Mouse (Mus musculus) Patski (cell line): Measurements from ENCODE around the gene Aif1. TPM values are rescaled to one million over a fixed set of nuclear protein-coding genes. Genes with fewer than 3 reads are reported as not detected.
"Not testable (repeated sequence)": the region's sequence is repeated elsewhere in the genome, so short reads cannot be mapped to it uniquely, and the experiment has no call there.

Experiments
- ATAC-seq: fragments of 100-300 bp; one replicate; pipeline ENCODE4 v1.8.0; 2021
- CTCF ChIA-PET: fragments of 350-600 bp; sonication (Branson Sonifier 250); formaldehyde crosslinking; loops from one replicate; lab custom pipeline; 2022; ENCODE audit warnings: inconsistent platforms; lab: Charles Lee
- POLR2A ChIA-PET: fragments of 350-600 bp; sonication (Branson Sonifier 250); formaldehyde crosslinking; loops from one replicate; lab custom pipeline; 2022; ENCODE audit warnings: antibody characterized with exemption, inconsistent platforms; lab: Charles Lee
- DNase-seq: peaks from one replicate; pipeline ENCODE4 v3.0.0-alpha.2; 2011; ENCODE audit warnings: low read depth, low spot score
- H3K27me3 ChIP-seq: fragments of 371-371 bp; one replicate; pipeline ENCODE4 v1.5.1; 2021
- CTCF ChIP-seq: fragments of 100-300 bp; IDR thresholded peaks from one replicate; pipeline ENCODE4 v1.5.1; 2021
- in situ Hi-C: fragments of 300-500 bp; cut with MboI; formaldehyde crosslinking; loops from 3 replicates; pipeline ENCODE4 v1.11.1; 2018; ENCODE audit warnings: low pct_unique_long_range_greater_than_20kb, mixed read lengths
- polyA plus RNA-seq: library from polyadenylated mRNA; unstranded; gene quantifications from one replicate; pipeline ENCODE4 v1.2.3, GENCODE M21; 2021

Aif1 gene
- polyA plus RNA-seq, 1 experiment from 2014 or later: 0.14 TPM

DNA sequence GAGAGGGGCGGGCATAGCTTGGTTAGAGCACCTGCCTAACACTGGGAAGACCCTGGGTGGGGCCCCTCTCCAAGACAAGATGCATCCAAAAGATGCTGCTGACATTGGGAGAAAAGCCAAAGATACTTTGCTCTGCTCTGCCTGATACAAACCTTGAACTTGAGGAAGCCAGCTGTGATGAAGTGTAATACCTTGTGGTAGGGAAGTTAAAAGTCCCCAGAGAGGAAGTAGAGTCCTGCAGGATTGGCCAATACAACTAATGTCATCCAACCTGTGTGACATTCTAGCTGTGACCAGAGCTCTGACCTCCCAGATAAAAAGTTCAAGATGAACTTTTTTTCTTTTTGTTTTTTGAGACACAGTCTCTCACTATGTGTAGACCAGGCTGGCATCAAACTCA, 50.8 kb downstream of the Aif1 start:
- DNase-seq (no peak), ATAC-seq (no peak)
- CTCF ChIA-PET: interaction anchor here (0.9 to 2.1 kb wide), 2 partner anchors 13 to 18 kb away, joined by 3 to 11 read pairs; no protein-coding TSS in a partner anchor
- TF ChIP-seq CTCF: no peak
- POLR2A ChIA-PET: interaction anchor here (0.6 kb wide), 1 partner anchor 227 kb away, joined by 12 read pairs; the partner anchor contains the start of genes C2 and Ehmt2
- no peaks in the 10 kb centered on the region for H3K27me3 ChIP-seq
- in situ Hi-C loops: loop anchor here (25.0 kb wide), 1 partner anchor 488 kb away; the partner anchor contains the start of genes Atf6b, Fkbpl, Ppt2 and Prrt1

DNA sequence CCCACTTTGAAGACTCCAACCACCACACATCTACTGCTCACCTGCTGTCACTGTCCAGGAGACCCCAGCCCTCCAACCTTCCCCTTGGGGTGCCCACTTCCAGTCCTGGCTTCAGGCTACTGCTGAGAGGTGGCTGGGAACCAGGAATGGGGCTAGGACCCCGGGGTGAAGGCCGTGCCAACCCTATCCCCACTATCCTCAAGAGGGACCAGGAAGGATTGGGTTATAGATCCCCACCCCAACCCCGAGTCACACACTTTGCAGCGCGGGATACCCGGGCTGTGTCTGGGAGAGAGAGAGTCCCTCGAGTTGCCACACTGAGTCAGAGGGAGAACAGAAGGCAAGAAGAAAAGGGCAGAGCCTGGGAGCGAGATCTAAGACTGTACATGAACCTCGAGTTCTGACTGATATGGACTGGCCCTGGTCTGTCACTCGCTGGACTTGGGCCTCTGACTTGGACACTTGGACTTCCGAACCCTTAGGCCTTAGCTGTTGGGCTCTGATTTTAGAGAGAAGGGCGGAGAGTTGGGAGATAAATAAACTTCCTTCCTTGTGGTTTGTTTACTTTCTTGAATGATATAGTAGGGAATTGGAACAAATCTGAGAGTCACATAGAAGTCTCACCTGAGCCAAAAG, 51.5 kb downstream of the Aif1 start:
- in situ Hi-C loops, ATAC-seq, DNase-seq, H3K27me3 ChIP-seq: not testable (repeated sequence)
- CTCF ChIA-PET: interaction anchor here (0.9 to 2.1 kb wide), 2 partner anchors 14 to 18 kb away, joined by 3 to 11 read pairs; no protein-coding TSS in a partner anchor
- POLR2A ChIA-PET: interaction anchor here (0.6 kb wide), 1 partner anchor 226 kb away, joined by 12 read pairs; the partner anchor contains the start of genes C2 and Ehmt2

DNA sequence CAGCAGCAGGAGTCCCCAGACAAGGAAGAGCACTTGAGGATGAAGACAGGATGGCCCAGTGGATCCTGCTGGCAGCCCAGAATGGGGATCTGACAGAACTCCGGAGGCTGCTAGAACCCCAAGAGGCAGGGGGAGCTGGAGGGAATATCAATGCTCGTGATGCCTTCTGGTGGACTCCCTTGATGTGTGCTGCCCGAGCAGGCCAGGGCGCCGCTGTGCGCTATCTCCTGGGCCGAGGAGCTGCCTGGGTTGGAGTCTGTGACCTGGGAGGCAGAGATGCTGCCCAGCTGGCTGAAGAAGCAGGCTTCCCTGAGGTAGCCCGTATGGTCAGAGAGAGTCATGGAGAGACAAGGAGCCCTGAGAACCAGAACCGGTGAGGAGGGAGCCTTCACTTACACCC, 52.6 kb downstream of the Aif1 start:
- POLR2A ChIA-PET, in situ Hi-C loops, DNase-seq, ATAC-seq, H3K27me3 ChIP-seq, CTCF ChIA-PET: not testable (repeated sequence)

DNA sequence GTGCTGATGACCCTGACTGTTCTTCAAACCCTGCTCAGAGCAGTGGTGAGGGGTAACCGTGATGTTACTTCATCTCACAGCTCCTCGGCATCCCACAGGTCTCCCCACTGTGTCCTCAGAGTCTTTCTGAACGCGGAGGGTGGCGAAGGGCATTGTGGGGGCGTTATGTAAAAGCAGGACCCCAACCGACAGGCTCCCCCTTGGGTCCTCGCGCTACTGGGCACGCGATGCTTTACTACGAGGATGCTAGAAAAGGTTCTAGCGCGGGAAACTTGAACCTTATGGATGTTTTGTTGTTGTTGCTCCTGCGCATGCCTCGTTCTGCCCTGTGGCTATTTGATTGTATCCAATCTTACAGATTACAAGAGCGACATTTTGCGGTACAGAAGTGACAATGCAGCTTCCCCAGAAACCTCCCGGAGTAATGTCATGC, 54.0 kb downstream of the Aif1 start, which contains the start of gene Csnk2b:
TSS of gene Csnk2b (minus strand) at position 183 of the 433 bp plus-strand sequence.
- H3K27me3 ChIP-seq: no peaks in the 10 kb centered on the region
- no peak for TF ChIP-seq CTCF
- CTCF ChIA-PET: interaction anchor here (0.8 to 1.8 kb wide), 3 partner anchors 27 to 100 kb away, joined by 3 to 5 read pairs (median 3); no protein-coding TSS in a partner anchor
- peak; percentile 38 for DNase-seq
- in situ Hi-C loops: no loop called here
- POLR2A ChIA-PET: interaction anchor here (0.6 to 1.2 kb wide), 3 partner anchors 14 to 120 kb away, joined by 3 to 5 read pairs (median 3); no protein-coding TSS in a partner anchor
- peak; percentile 9 for ATAC-seq

DNA sequence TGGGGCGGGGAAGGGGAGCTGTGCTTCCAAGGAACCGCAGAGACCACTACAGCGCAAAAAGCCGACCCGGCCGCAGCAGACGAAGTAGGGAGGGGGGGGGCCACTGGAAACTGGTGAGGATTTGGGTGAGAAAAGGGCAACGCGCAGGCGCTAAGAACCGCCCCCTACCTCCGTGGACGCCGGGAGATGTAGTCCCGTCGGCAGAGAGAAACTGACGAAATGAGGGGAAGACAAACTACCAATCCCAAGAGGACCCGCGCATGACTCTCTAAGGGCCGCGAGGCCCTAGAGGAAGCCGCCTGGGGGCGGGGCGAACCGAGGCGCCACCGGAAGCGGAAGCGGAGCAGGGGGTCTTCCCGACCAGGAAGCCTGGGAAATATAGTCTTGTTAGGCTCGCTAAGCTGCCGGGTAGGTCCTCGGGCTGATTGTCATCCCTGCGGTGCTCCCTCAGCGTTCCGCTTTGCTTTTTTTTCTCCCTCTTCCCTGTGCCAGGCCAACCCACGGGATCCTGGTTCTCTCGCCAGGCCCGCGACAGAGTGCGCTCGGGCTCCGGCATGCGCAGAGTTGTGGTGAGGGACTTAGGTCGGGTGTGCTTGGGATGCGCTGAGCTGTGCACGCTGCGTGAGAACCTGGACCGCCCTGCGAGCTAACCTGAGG, 54.6 kb downstream of the Aif1 start, which contains the start of gene Gpank1:
TSS of gene Gpank1 (plus strand) at position 313 of the 657 bp plus-strand sequence.
- ATAC-seq (peak; percentile 89), DNase-seq (peak; percentile 87)
- in situ Hi-C loops: no loop called here
- CTCF ChIA-PET: interaction anchor here (0.8 to 1.8 kb wide), 3 partner anchors 26 to 99 kb away, joined by 3 to 5 read pairs (median 3); no protein-coding TSS in a partner anchor
- no peak for TF ChIP-seq CTCF
- POLR2A ChIA-PET: interaction anchor here (0.7 to 1.6 kb wide), 4 partner anchors 10 to 120 kb away, joined by 3 read pairs; no protein-coding TSS in a partner anchor
- H3K27me3 ChIP-seq: no peaks in the 10 kb centered on the region

Other genes with a start within 250 kb of the Aif1 start
- gene Neu1, start 244.8 kb downstream of the Aif1 start, polyA plus RNA-seq: 75.4 TPM
- gene Hspa1b, start 216.8 kb downstream of the Aif1 start, polyA plus RNA-seq: 47.3 TPM
- 1.2 TPM for gene Gm20481, start 206.2 kb downstream of the Aif1 start, polyA plus RNA-seq
- gene Hspa1a, start 203.9 kb downstream of the Aif1 start, polyA plus RNA-seq: 9.2 TPM
- 1.9 TPM for gene Hspa1l, start 203.4 kb downstream of the Aif1 start, polyA plus RNA-seq
- gene Lsm2, start 194.2 kb downstream of the Aif1 start, polyA plus RNA-seq: 64.4 TPM
- 123 TPM for gene Vars, start 175.1 kb downstream of the Aif1 start, polyA plus RNA-seq
- 1.2 TPM for gene Vwa7, start 159.5 kb downstream of the Aif1 start, polyA plus RNA-seq
- gene Sapcd1, start 148.1 kb downstream of the Aif1 start, polyA plus RNA-seq: 0.64 TPM
- 2.9 TPM for gene Msh5, start 129.3 kb downstream of the Aif1 start, polyA plus RNA-seq
- 671 TPM for gene Clic1, start 126.1 kb downstream of the Aif1 start, polyA plus RNA-seq
- 198 TPM for gene Ddah2, start 117.0 kb downstream of the Aif1 start, polyA plus RNA-seq
- not detected for gene Ly6g6c, start 110.7 kb downstream of the Aif1 start, polyA plus RNA-seq
- gene Mpig6b, start 109.9 kb downstream of the Aif1 start, polyA plus RNA-seq: not detected
- gene Ly6g6e, start 99.2 kb downstream of the Aif1 start, polyA plus RNA-seq: not detected
- gene Ly6g6d, start 98.0 kb downstream of the Aif1 start, polyA plus RNA-seq: 0.19 TPM
- not detected for gene Ly6g6f, start 90.5 kb downstream of the Aif1 start, polyA plus RNA-seq
- gene Abhd16a, start 86.8 kb downstream of the Aif1 start, polyA plus RNA-seq: 77.3 TPM
- gene Ly6g5c, start 67.8 kb downstream of the Aif1 start, polyA plus RNA-seq: not detected
- 0.27 TPM for gene Ly6g5b, start 60.6 kb downstream of the Aif1 start, polyA plus RNA-seq
- gene Gpank1, start 54.6 kb downstream of the Aif1 start, polyA plus RNA-seq: 28.4 TPM
- 254 TPM for gene Csnk2b, start 54.0 kb downstream of the Aif1 start, polyA plus RNA-seq
- 29.3 TPM for gene D17H6S53E, start 49.7 kb downstream of the Aif1 start, polyA plus RNA-seq
- 0.15 TPM for gene Apom, start 44.0 kb downstream of the Aif1 start, polyA plus RNA-seq
- 283 TPM for gene Bag6, start 40.9 kb downstream of the Aif1 start, polyA plus RNA-seq
- 300 TPM for gene Prrc2a, start 11.2 kb downstream of the Aif1 start, polyA plus RNA-seq
- not detected for gene Lst1, start 12.4 kb upstream of the Aif1 start, polyA plus RNA-seq
- gene Ltb, start 18.4 kb upstream of the Aif1 start, polyA plus RNA-seq: not detected
- not detected for gene Tnf, start 25.9 kb upstream of the Aif1 start, polyA plus RNA-seq
- 0.14 TPM for gene Lta, start 29.3 kb upstream of the Aif1 start, polyA plus RNA-seq
- gene Gm16181, start 44.8 kb upstream of the Aif1 start, polyA plus RNA-seq: 0.54 TPM
- 3.7 TPM for gene Atp6v1g2, start 57.6 kb upstream of the Aif1 start, polyA plus RNA-seq
- 32.8 TPM for gene Nfkbil1, start 59.7 kb upstream of the Aif1 start, polyA plus RNA-seq
- gene Ddx39b, start 65.7 kb upstream of the Aif1 start, polyA plus RNA-seq: 321 TPM
- 112 TPM for gene H2-D1, start 86.7 kb upstream of the Aif1 start, polyA plus RNA-seq
- 1.1 TPM for gene H2-Q1, start 144.3 kb upstream of the Aif1 start, polyA plus RNA-seq
- not detected for gene H2-Q2, start 166.2 kb upstream of the Aif1 start, polyA plus RNA-seq
- gene H2-Q4, start 203.5 kb upstream of the Aif1 start, polyA plus RNA-seq: 4.8 TPM
- 0.03 TPM for gene H2-Q6, start 248.8 kb upstream of the Aif1 start, polyA plus RNA-seq